Mouse (Mus musculus) heart, adult 2 months (tissue): ENCODE data around the gene Fzd7.

Experiments used
- CTCF ChIP-seq: fragments of 200-600 bp; IDR thresholded peaks from 2 replicates; pipeline ENCODE4 v1.8.1; 2022; ENCODE audit warnings: antibody characterized with exemption, mild to moderate bottlenecking, moderate library complexity
- POLR2A ChIP-seq: fragments of 200-500 bp; IDR thresholded peaks from 2 replicates; pipeline ENCODE4 v1.6.1; 2011; ENCODE audit warnings: mild to moderate bottlenecking, low read depth, low read length, control low read depth; ENCODE audit not compliant: insufficient read depth

DNA sequence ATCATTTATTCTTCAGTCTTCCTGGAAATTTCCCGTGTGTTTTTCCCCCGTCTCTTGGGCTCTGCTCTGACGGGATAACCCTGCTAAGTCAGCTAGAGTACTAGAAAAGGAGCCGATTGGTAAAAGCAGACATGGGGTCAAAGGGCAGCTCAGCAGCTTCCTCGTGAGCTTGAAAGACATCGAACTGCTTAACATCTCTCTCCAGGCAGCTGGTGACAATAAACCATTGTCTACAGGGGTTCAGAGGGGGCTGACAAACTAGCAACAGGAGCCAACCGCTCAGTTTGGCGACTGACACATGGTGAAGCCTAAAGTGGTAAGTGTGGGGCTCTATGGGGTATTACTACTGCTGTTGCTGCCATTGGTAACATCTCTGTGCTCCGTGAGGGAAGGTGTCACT is 30.6 kb upstream of the Fzd7 start:
- TF ChIP-seq POLR2A (no peak), CTCF (no peak)
